Mouse (Mus musculus) embryo, embryonic 11.5 days (tissue): ENCODE measurements around the gene Ptar1.

Source experiments
- DNase-seq: peaks from one replicate; pipeline ENCODE4 v3.0.0-alpha.2; 2012; ENCODE audit warnings: low read depth, low spot score

Gene Ptar1

GRCm38 (mm10) chr19:23757961-23758553, 70.8 kb downstream of the Ptar1 start:
- peak; percentile 93 for DNase-seq

DNA sequence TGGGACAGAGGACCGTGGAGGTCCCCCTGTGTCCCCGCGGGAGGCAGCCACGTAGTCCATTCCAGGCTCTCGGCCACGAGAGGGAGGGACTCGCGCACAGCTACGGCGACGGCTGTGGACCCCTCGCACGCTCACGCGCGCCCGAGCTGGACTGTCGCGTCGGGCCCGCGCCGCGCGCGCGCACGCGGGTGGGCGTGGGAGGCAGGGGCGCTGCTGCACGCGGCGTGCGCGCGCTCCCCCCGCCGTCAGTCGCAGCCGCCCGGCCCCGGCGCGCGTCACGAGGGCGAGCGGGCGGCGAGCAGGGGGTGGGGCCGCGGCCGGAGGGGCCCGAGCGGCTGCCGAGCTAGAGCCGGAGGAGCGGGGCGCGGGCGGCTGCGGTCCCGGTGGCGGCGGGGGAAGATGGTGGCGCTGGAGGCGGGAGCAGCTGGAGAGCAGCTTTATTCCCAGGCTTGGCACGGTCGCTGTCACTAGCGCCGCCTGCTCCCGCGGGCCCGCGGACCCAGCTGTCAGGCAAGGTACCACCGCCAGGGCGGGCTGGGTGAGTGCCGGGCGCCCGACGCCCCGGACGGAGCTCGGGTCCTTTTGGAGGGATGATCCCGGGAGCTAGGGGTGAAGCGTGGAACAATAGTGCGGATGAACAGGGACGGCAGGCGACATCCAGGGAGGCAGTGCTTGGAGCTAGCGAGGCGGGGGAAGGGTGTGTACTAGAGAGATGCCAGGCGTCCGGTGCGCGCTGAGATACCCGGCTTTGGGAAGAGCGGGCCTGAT, 71.5 kb downstream of the Ptar1 start, which contains the start of gene Apba1:
Gene Apba1, plus strand, starts transcription at position 334 of the 768 bp plus-strand sequence.
- peak; percentile 48 for DNase-seq

DNA sequence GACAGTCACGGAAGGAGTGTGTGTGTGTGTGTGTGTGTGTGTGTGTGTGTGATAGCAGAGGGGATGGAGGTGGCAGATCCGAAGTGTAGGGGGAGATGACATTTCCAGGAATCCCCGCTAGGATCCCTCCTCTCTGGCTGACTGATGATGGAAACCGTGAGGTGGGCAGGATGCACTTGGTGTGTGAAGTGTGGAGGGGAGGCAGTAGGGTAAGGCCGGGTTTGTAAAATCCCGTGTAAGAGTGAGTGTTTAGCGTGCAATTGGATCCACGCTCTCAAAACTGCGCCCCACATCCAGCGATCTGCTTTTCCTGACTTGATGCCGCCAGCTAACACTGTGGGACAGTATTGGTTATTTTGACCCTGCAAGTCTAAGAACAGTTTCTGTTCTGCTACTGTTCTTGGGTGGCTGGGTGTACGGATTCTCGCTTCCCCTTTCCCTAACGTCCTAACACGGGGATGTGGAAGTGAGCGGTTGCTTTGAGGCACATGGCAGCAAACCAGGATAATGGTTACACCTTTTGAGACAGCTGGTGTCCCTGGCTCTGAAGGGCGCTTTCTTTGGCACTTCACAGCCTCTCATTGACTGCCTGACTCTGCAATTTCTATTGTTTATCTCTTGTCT, 72.2 kb downstream of the Ptar1 start:
- no peak for DNase-seq

- DNase-seq, result no peak
Observed at GRCm38 (mm10) chr19:23763371-23763770, 76.1 kb downstream of the Ptar1 start.

GRCm38 (mm10) chr19:23764051-23764450, 76.8 kb downstream of the Ptar1 start:
- DNase-seq, result no peak

- DNase-seq, result no peak
Observed at GRCm38 (mm10) chr19:23768864-23769263, 81.6 kb downstream of the Ptar1 start.

GRCm38 (mm10) chr19:23770494-23771423, 83.5 kb downstream of the Ptar1 start:
- DNase-seq, result no peak

DNA sequence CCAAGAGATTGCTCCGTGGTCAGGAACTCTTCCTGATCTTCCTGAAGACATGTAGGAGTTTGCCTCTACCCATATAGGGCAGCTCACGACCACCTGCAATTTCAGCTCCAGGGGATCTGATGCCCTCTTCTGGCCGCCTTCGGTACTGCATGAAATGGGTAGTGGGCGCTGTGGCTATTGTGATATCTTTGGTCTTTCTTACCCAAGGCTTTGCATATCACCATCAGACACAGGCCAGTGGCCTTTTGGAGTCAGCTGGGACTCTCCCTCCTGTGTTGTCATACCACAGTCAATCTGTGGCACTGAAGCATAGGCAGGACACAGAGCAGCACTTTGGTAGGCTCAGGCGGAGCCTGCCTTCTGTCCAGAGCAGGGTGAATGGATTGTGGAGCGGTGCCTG, 84.7 kb downstream of the Ptar1 start:
- DNase-seq, result no peak

DNA sequence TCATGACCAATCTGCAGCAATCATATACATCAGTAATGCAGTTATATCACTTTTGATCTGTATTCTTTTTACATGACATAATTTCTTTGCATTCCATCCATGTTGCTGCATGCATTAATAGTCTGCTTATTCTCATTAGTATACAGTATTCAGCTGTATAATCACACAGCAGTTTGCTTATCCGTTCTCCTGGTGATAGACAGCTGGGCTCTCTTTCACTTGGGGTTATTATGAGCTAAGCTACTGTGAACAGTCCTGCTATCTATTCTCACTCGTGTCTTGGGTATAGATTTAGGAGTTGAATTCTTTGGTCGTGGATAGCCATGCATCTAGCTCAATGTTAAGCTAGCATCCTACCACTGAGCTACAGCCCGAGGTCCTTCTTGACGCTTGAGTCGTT, 88.1 kb downstream of the Ptar1 start:
- DNase-seq, result no peak

DNA sequence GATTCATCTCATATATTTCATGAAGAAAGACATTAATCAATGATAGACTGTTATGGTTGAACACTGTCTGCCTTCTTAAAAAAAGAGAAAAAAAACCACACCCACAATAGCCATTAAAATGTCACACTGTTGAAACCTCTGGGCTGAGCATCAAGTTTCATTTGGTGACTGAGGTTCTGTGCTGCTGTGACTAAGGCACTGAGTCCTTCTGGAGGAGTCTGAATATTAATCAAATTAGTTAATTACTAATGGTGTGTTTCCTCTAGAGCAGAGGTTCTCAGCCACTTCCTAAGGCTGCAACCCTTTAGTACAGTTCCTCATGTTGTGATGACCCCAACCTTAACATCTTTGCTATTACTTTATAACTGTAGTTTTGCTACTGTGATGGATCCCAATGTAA, 91.9 kb downstream of the Ptar1 start:
- no peak for DNase-seq

DNA sequence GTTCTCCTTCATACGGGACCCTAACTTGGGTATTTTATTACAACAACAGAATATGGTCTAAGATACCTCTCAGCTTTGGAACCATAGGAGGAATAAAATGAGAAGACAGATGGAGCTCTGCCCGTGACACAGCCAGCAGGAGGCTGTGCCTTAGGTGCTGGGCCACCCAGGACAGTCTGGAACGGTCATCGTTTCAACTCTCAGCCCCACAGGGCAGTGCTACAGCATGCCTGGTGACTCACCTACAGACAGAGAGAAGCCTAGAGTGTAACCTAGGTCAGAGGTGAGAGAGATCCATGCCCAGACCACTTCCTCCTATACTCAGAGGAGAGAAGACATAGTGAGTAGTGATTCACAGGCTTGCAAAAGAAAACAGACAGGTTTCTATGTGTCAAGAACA, 92.9 kb downstream of the Ptar1 start:
- no peak for DNase-seq
